Mouse (Mus musculus) embryonic facial prominence, embryonic 11.5 days (tissue): ENCODE data around the gene Itgb5. TPM values are rescaled to one million over a fixed set of nuclear protein-coding genes. Genes with fewer than 3 reads are reported as not detected.

ENCODE experiments used
- ATAC-seq: fragments of 200-750 bp; cut with Nextera tagmentation; replicated peaks from 2 replicates; pipeline ENCODE4 v1.8.0; 2017; ENCODE audit warnings: low read depth; ENCODE audit not compliant: insufficient number of reproducible peaks, low FRiP score, low TSS enrichment
- DNase-seq: peaks from one replicate; pipeline ENCODE4 v3.0.0-alpha.2; 2015; ENCODE audit warnings: low spot score
- H3K27ac ChIP-seq: fragments of 300-500 bp; sonication (generic); replicated peaks from 2 replicates; pipeline ENCODE4 v1.5.1; 2014; ENCODE audit warnings: mild to moderate bottlenecking, low read depth, low read length, control low read depth
- H3K27me3 ChIP-seq: fragments of 300-500 bp; sonication (generic); 2 replicates; pipeline ENCODE4 v1.6.1; 2014; ENCODE audit warnings: mild to moderate bottlenecking, low read length, moderate library complexity, mixed read lengths; ENCODE audit not compliant: control insufficient read depth, insufficient read depth
- H3K36me3 ChIP-seq: fragments of 300-500 bp; sonication (generic); replicated peaks from 2 replicates; pipeline ENCODE4 v1.6.1; 2014; ENCODE audit warnings: low read depth, mild to moderate bottlenecking, low read length, moderate library complexity, mixed read lengths; ENCODE audit not compliant: control insufficient read depth, insufficient read depth
- H3K4me1 ChIP-seq: fragments of 300-500 bp; sonication (generic); 2 replicates; pipeline ENCODE4 v1.6.1; 2014; ENCODE audit warnings: low read length, mixed read lengths; ENCODE audit not compliant: control insufficient read depth, insufficient read depth
- H3K4me2 ChIP-seq: fragments of 300-500 bp; sonication (generic); 2 replicates; pipeline ENCODE4 v1.6.1; 2014; ENCODE audit warnings: low read depth, mild to moderate bottlenecking, control low read depth, low read length, moderate library complexity
- H3K4me3 ChIP-seq: fragments of 300-500 bp; sonication (generic); 2 replicates; pipeline ENCODE4 v1.5.1; 2014; ENCODE audit warnings: low read depth, low read length, control low read depth
- H3K9ac ChIP-seq: fragments of 300-500 bp; sonication (generic); replicated peaks from 2 replicates; pipeline ENCODE4 v1.6.1; 2014; ENCODE audit warnings: mild to moderate bottlenecking, control low read depth, low read length
- H3K9me3 ChIP-seq: fragments of 300-500 bp; sonication (generic); replicated peaks from 2 replicates; pipeline ENCODE4 v1.6.1; 2016; ENCODE audit warnings: mild to moderate bottlenecking, low read length, inconsistent platforms, mixed read lengths; ENCODE audit not compliant: control insufficient read depth
- WGBS: fragments of 180-500 bp; shearing (Covaris S2); extraction: QIAGEN DNeasy Blood & Tissue Kit; methylation state at CpG from one replicate; pipeline ENCODE4 v1.1.7; 2014; 5-methylcytosine and 5-hydroxymethylcytosine counted together
- polyA plus RNA-seq: library from polyadenylated mRNA; unstranded; fragments of >200 nt; fragmentation: Nextera tagmentation; extraction: Ambion mirVana; gene quantifications from 2 replicates; pipeline ENCODE4 v1.2.1, GENCODE M21; 2014

Itgb5 gene
- polyA plus RNA-seq, result 77.7 and 80.3 TPM in 2 replicates

DNA sequence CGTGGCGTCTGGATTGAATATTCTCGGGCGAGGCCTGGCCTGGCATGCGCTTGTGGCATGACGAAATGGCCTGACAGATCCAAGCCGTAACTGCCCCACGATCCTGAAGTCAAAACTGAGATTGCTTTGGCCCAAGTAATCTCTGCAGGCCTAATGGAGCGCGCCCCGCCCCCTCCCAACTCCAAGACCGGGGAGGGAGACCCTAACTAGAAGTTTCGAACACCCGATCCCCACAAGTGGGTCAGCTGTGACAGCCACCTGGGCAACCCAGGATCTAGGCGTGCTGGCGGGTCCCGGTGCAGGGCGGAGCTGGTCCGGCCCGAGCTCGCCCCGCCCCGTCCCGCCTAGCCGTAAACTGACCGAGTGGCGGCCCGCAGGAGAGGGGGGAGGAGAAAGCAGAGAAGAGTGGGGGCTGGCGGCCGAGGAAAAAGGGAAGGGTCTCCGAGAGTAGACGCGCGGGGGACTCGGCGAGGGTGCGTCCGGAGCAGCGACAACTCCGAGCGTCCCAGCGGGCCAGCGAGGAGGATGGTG lies at the start of gene Itgb5:
TSS of gene Itgb5 (plus strand) at position 365 of the 531 bp plus-strand sequence.
- ATAC-seq (peak; percentile 79), DNase-seq (peak; percentile 80)
- under 1% methylated on average over 34 of the region's 43 CpGs for WGBS
- no peaks in the 10 kb centered on the region for H3K27me3 ChIP-seq
- H3K4me2 ChIP-seq, result peak within 1 kb of the TSS; percentile 66
- H3K36me3 ChIP-seq, result no peaks in the 10 kb centered on the region
- H3K9ac ChIP-seq, result peak within 1 kb of the TSS; percentile 84
- peaks cover 6% of the 10 kb centered on the region; the same call in 1 of the 2 replicates for H3K4me1 ChIP-seq
- H3K4me3 ChIP-seq, result peak within 1 kb of the TSS; percentile 86
- no peaks in the 10 kb centered on the region for H3K9me3 ChIP-seq
- H3K27ac ChIP-seq, result peak within 1 kb of the TSS; percentile 84

DNA sequence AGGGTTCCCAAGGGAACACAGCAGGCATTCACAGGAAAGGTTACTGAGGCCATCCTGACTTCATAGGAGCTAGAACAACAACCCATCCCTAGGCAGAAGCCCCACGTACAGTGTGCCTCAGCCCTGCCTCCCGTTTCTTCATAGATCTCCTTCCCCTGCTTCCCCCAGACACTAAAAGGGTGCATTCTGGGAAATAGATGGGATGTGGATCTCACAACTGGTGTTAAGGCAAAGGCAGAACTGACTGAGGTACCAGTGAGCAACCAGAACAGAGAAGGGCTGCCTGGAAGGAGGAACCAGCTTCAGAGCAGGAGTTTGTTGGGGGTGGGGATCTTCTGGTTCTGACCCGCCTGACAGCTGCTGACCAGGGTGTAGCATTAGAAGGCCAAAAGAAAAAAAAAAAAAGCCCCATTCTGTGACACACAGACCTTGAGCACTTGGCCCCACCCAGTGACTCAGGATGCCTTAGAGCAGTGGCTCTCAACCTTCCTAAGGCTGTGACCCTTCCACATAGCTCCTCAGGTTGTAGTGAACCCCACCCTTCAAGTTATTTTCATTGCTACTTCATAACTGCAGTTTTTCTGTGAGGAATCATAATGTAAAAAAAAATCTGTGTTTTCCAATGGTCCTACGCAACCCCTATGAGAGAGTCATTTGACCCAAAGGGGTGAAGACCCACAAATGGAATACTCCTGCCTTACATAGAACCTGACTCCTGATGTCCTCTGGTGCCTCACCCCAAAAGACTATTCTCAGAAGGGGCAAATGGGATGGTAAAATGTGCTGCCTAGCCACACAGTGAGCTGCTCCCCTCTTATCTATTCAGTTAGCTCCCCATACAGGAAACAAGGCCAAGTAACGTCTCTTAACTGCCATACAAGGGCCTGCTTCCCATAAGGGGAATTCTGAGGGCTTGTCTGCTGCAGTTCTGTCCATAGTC lies 47.4 kb upstream of the Itgb5 start:
- H3K27me3 ChIP-seq, result no peaks in the 10 kb centered on the region
- no peaks in the 10 kb centered on the region for H3K9me3 ChIP-seq
- 68% methylated on average over 5 of the region's 5 CpGs for WGBS
- H3K4me1 ChIP-seq, result no peaks in the 10 kb centered on the region
- DNase-seq (no peak), ATAC-seq (no peak)
- H3K9ac ChIP-seq, result no peak overlapping the region
- H3K27ac ChIP-seq, result no peak overlapping the region
- H3K36me3 ChIP-seq, result no peaks in the 10 kb centered on the region
- no peak overlapping the region for H3K4me2 ChIP-seq
- no peak overlapping the region for H3K4me3 ChIP-seq

DNA sequence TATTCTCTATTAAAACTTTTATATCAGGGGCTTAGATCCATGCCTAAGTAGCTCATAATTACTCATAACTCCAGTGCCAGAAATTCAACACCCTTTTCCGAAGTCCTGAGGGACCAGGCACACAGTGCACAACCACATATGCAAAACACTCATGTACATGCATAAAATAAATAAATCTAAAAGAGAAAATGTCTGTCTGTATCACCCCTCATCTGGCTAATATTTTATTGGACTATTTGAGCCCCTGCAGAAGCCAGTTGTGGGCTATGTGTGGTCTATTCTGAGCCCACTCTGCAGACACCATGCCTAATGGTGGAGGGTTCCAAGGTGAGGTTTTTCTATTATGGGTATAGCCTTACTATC lies 46.8 kb upstream of the Itgb5 start:
- ATAC-seq (no peak), DNase-seq (no peak)
- 94% methylated on average over 1 of the region's 1 CpGs for WGBS
- H3K4me2 ChIP-seq, result no peak overlapping the region
- H3K4me3 ChIP-seq, result no peak overlapping the region
- no peaks in the 10 kb centered on the region for H3K4me1 ChIP-seq
- H3K9me3 ChIP-seq, result no peaks in the 10 kb centered on the region
- H3K27ac ChIP-seq, result no peak overlapping the region
- no peaks in the 10 kb centered on the region for H3K36me3 ChIP-seq
- H3K27me3 ChIP-seq, result no peaks in the 10 kb centered on the region
- H3K9ac ChIP-seq, result no peak overlapping the region

DNA sequence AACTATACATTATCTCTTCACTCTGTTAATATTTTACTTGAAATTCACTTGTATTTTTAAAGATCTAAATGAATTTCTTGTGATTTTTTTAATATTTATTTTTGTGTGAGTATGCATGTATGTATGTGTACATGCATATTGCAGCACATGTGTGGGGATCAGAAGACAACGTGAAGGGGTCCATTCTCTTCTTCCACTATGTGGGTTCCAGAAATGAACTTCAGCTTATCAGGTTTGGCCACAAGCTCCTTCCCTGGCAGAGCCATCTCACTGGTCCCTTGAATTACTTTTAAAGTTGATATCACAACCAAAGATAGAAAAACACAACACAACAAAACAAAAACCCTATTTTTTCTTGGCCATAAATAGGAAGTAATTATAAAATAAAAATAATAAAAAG lies 44.9 kb upstream of the Itgb5 start:
- DNase-seq (no peak), ATAC-seq (no peak)
- H3K9ac ChIP-seq, result no peak overlapping the region
- H3K9me3 ChIP-seq, result no peaks in the 10 kb centered on the region
- no peak overlapping the region for H3K4me3 ChIP-seq
- H3K4me1 ChIP-seq, result no peaks in the 10 kb centered on the region
- no peak overlapping the region for H3K4me2 ChIP-seq
- no peaks in the 10 kb centered on the region for H3K27me3 ChIP-seq
- H3K27ac ChIP-seq, result no peak overlapping the region
- 79% methylated on average over 1 of the region's 1 CpGs for WGBS
- no peaks in the 10 kb centered on the region for H3K36me3 ChIP-seq

DNA sequence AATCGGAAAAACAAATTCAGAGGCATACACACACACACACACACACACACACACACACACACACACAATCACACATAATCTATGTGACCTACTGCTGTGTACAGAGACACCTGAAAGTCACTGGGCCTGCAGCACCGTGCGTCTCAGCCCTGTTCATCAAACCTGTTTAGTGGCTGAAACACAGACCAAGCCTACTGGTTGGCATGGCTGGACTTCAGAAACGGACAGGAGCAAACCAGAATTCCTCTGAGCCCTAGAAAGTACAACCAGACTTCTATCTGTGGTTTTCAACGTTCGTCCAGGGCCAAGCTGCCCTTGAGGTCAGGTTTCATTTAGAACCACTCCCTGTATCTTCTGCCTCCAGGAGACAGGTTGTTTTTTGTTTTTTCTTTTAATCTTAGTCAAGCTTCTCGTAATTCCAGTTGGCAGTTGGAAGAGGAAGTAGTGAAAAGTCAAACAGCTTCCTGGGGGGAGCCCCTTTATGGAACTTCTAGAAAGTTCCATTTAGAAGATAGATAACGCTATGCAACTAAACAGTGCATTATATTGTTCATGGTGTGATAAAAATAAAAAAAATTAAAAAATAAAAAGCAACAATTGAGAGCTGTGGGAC lies 44.3 kb upstream of the Itgb5 start:
- Histone ChIP-seq H3K27me3 (no peaks in the 10 kb centered on the region), H3K9me3 (no peaks in the 10 kb centered on the region), H3K4me2 (no peak overlapping the region), H3K27ac (no peak overlapping the region), H3K36me3 (no peaks in the 10 kb centered on the region), H3K9ac (no peak overlapping the region), H3K4me3 (no peak overlapping the region), H3K4me1 (no peaks in the 10 kb centered on the region)
- ATAC-seq (no peak), DNase-seq (no peak)
- 67% methylated on average over 8 of the region's 8 CpGs for WGBS

DNA sequence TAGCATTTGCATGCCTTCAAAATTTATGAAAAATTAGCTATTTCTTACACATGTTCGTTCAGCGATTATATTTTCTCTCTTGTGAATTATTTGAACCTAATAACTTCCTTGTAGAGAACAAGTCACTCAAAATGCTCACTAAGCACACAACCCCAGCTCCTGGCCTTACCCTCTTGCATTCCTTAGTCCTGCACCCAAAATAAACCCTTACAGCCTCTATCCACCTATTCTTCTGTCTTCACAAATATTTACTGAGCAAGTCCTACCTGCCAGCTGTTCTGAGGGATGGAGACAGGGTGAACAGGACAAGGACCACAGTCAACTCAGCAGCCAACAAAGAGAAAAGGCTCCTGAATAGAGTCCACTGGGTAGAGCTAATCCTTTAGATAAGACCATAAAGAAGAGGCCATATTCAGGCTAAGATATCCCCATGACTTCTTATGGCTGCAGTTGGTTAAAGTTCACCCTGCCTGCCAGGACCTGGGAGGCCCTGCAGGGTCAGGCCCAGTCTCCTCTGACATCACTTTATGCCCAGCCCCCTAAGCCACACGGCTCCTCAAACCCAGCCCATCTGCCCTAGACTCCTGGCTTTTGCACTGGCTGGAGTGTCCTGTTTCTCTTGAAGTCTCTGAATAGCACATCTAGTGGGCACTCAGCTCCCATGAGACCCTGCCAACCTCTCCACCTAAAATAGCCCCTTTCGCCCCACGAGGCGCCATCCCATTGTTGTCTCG lies 42.6 kb upstream of the Itgb5 start:
- Histone ChIP-seq H3K4me2 (no peak overlapping the region), H3K36me3 (no peaks in the 10 kb centered on the region), H3K27me3 (no peaks in the 10 kb centered on the region), H3K4me3 (no peak overlapping the region), H3K4me1 (no peaks in the 10 kb centered on the region), H3K9me3 (no peaks in the 10 kb centered on the region), H3K9ac (no peak overlapping the region), H3K27ac (no peak overlapping the region)
- DNase-seq (no peak), ATAC-seq (no peak)
- WGBS, result 74% methylated on average over 7 of the region's 7 CpGs

DNA sequence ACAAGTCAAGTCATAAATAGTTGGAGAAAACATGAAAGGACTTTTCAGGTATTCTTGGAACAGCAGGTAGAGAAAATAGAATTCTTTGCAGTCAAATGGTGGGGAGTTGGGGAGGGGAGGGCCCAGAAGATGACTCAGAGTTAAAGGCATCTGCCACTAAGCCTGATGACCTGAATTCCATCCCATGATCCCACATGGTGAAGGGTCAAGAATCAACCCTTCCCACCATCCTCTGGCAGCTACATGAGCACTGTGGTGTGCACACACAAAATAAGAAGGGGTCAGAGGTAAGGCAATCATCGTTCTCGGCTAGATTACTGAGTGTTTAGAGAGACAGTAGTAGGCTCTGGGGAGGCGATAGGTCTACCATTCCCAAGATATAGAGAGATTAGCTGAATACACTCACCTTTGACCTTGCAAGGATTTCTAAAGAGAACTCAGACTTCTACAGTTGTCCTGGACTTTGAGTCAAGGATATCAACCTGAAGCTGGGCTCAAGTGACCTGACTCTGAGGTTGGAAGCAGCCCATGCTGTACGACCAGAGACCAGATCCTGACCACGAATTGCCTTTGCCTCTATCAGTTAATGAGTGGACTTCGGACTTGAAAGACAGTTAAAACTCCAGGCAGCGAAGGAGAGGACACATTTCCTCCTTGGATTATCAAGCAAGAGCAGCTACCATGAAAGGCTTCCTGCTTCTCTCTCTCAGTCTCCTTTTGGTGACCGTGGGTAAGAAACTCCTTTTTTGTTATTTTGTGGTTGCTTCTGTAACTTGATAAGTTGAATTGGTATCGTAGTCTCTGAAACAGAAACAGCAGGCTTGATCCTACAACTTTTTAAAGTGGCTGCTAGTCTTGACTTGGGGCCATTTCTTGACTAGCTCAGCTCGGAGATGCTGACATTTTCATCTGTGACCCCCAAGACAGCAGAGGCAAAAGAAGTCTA lies 35.3 kb upstream of the Itgb5 start, which contains the start of gene Muc13:
TSS of gene Muc13 (plus strand) at position 192 of the 946 bp plus-strand sequence.
- DNase-seq, result no peak
- 88% methylated on average over 10 of the region's 10 CpGs for WGBS
- no peak within 1 kb of the TSS for H3K27ac ChIP-seq

More for the DNA sequence above, 35.3 kb upstream of the Itgb5 start, which contains the start of gene Muc13:
- H3K36me3 ChIP-seq, result no peaks in the 10 kb centered on the region
- no peak within 1 kb of the TSS for H3K9ac ChIP-seq
- H3K4me3 ChIP-seq, result no peak within 1 kb of the TSS
- H3K9me3 ChIP-seq, result no peaks in the 10 kb centered on the region
- H3K4me2 ChIP-seq, result no peak within 1 kb of the TSS
- H3K27me3 ChIP-seq, result no peaks in the 10 kb centered on the region
- ATAC-seq, result no peak
- no peaks in the 10 kb centered on the region for H3K4me1 ChIP-seq
